Mouse (Mus musculus) liver, embryonic 14.5 days (tissue): Measurements from ENCODE around the gene Ropn1l. TPM values are rescaled to one million over a fixed set of nuclear protein-coding genes. Genes with fewer than 3 reads are reported as not detected.

ENCODE experiments used
- ATAC-seq: fragments of 200-750 bp; cut with Nextera tagmentation; 2 replicates; pipeline ENCODE4 v1.8.0; 2017; ENCODE audit warnings: moderate number of reproducible peaks, mild to moderate bottlenecking, moderate library complexity; ENCODE audit not compliant: insufficient read depth
- DNase-seq, 3 experiments: peaks; one replicate each; pipeline ENCODE4 v3.0.0-alpha.2; 2012 to 2013; ENCODE audit warnings: low read depth in 3 of 3, low spot score in 3 of 3
- H3K27ac ChIP-seq: fragments of 300-500 bp; sonication (generic); 2 replicates; pipeline ENCODE4 v1.5.1; 2014; ENCODE audit warnings: moderate library complexity, mild to moderate bottlenecking, control low read depth, inconsistent platforms
- H3K27me3 ChIP-seq: fragments of 300-500 bp; sonication (generic); 2 replicates; pipeline ENCODE4 v1.6.1; 2014; ENCODE audit warnings: mild to moderate bottlenecking, low read length, moderate library complexity; ENCODE audit not compliant: control insufficient read depth, insufficient read depth
- H3K36me3 ChIP-seq: fragments of 300-500 bp; sonication (generic); replicated peaks from 2 replicates; pipeline ENCODE4 v1.6.1; 2014; ENCODE audit warnings: low read depth; ENCODE audit not compliant: control insufficient read depth, insufficient read depth
- H3K4me1 ChIP-seq, 2 experiments: fragments of 200-500 bp in 1 of 2; fragments of 300-500 bp in 1 of 2; sonication (generic) in 1 of 2; replicated peaks; 2 replicates each; pipeline ENCODE4 v1.6.1; 2012 to 2014; ENCODE audit warnings: antibody characterized with exemption in 1 of 2, inconsistent platforms in 1 of 2, low read length in 1 of 2; ENCODE audit not compliant: control insufficient read depth in 2 of 2, insufficient read depth in 2 of 2
- H3K4me2 ChIP-seq: fragments of 300-500 bp; sonication (generic); 2 replicates; pipeline ENCODE4 v1.6.1; 2014; ENCODE audit warnings: low read depth, mild to moderate bottlenecking, control low read depth, moderate library complexity
- H3K4me3 ChIP-seq, 2 experiments: fragments of 200-500 bp in 1 of 2; fragments of 300-500 bp in 1 of 2; sonication (generic) in 1 of 2; 2 replicates each; pipeline ENCODE4 v1.5.1; 2012 to 2014; ENCODE audit warnings: low read depth in 2 of 2, low read length in 2 of 2, mild to moderate bottlenecking in 2 of 2, control low read depth in 1 of 2, inconsistent platforms in 1 of 2, moderate library complexity in 1 of 2; ENCODE audit not compliant: insufficient read depth in 1 of 2
- H3K9ac ChIP-seq: fragments of 300-500 bp; sonication (generic); replicated peaks from 2 replicates; pipeline ENCODE4 v1.6.1; 2014; ENCODE audit warnings: mild to moderate bottlenecking, control low read depth, moderate library complexity
- H3K9me3 ChIP-seq: fragments of 300-500 bp; sonication (generic); 2 replicates; pipeline ENCODE4 v1.6.1; 2016; ENCODE audit warnings: low read length, mixed read lengths; ENCODE audit not compliant: control insufficient read depth
- CTCF ChIP-seq: IDR thresholded peaks from 2 replicates; pipeline ENCODE4 v1.5.1; 2016; ENCODE audit warnings: antibody characterized with exemption, low read depth, control low read depth
- EP300 ChIP-seq: IDR thresholded peaks from 2 replicates; pipeline ENCODE4 v1.6.1; 2016; ENCODE audit warnings: antibody characterized with exemption, low read depth
- WGBS: fragments of 180-500 bp; shearing (Covaris S2); extraction: QIAGEN DNeasy Blood & Tissue Kit; methylation state at CpG from one replicate; pipeline ENCODE4 v1.1.7; 2014; ENCODE audit not compliant: insufficient replicate concordance; 5-methylcytosine and 5-hydroxymethylcytosine counted together
- polyA plus RNA-seq, 2 experiments: library from polyadenylated mRNA; depleted of rRNA in 1 of 2; stranded (reverse) in 1 of 2; unstranded in 1 of 2; fragments of >200 nt; fragmentation: Nextera tagmentation in 1 of 2; extraction: Ambion mirVana in 1 of 2; gene quantifications; 2 replicates each; pipeline versions ENCODE4 v1.2.1 to v1.2.3; 2012 to 2014

The Ropn1l gene
- polyA plus RNA-seq, 2 experiments, result 1.0 to 2.7 TPM

GRCm38 (mm10) chr15:31392705-31393104, 60.8 kb downstream of the Ropn1l start:
- Histone ChIP-seq H3K4me1 (no peaks in the 10 kb centered on the region), H3K4me2 (no peak overlapping the region), H3K36me3 (no peaks in the 10 kb centered on the region), H3K27me3 (no peaks in the 10 kb centered on the region), H3K27ac (no peak overlapping the region), H3K9me3 (no peaks in the 10 kb centered on the region), H3K9ac (no peak overlapping the region), H3K4me3 (no peak overlapping the region)
- WGBS, result 63% methylated on average over 7 of the region's 7 CpGs
- TF ChIP-seq CTCF, result no peak
- TF ChIP-seq EP300, result no peak
- DNase-seq (no peak), ATAC-seq (no peak)

GRCm38 (mm10) chr15:31392135-31392534, 61.4 kb downstream of the Ropn1l start:
- Histone ChIP-seq H3K4me3 (no peak overlapping the region), H3K4me1 (no peaks in the 10 kb centered on the region), H3K9ac (no peak overlapping the region), H3K36me3 (no peaks in the 10 kb centered on the region), H3K9me3 (no peaks in the 10 kb centered on the region), H3K27ac (no peak overlapping the region), H3K27me3 (no peaks in the 10 kb centered on the region), H3K4me2 (no peak overlapping the region)
- ATAC-seq (no peak), DNase-seq (no peak)
- TF ChIP-seq EP300 (no peak), CTCF (no peak)
- WGBS, result 65% methylated on average over 4 of the region's 4 CpGs

Other genes starting within 250 kb of the Ropn1l start
- 22.5 and 35.5 TPM in 2 replicates for gene Dap, start 229.4 kb downstream of the Ropn1l start, polyA plus RNA-seq (2012; rRNA removed)
- gene Dap, start 229.4 kb downstream of the Ropn1l start, polyA plus RNA-seq (2014; fragmentation: Nextera tagmentation; extraction: Ambion mirVana), result 41.2 and 44.4 TPM in 2 replicates
- gene Ankrd33b, start 86.0 kb downstream of the Ropn1l start, polyA plus RNA-seq (2012; rRNA removed), result 0.19 and 0.24 TPM in 2 replicates
- 0.27 and 0.43 TPM in 2 replicates for gene Ankrd33b, start 86.0 kb downstream of the Ropn1l start, polyA plus RNA-seq (2014; fragmentation: Nextera tagmentation; extraction: Ambion mirVana)
- 6.9 and 9.0 TPM in 2 replicates for gene March6, start 77.3 kb upstream of the Ropn1l start, polyA plus RNA-seq (2012; rRNA removed)
- 12.7 and 15.3 TPM in 2 replicates for gene March6, start 77.3 kb upstream of the Ropn1l start, polyA plus RNA-seq (2014; fragmentation: Nextera tagmentation; extraction: Ambion mirVana)
- 5.1 and 5.5 TPM in 2 replicates for gene Cmbl, start 111.7 kb upstream of the Ropn1l start, polyA plus RNA-seq (2012; rRNA removed)
- gene Cmbl, start 111.7 kb upstream of the Ropn1l start, polyA plus RNA-seq (2014; fragmentation: Nextera tagmentation; extraction: Ambion mirVana), result 5.0 and 6.8 TPM in 2 replicates
- gene Cct5, start 148.1 kb upstream of the Ropn1l start, polyA plus RNA-seq (2012; rRNA removed), result 101 and 167 TPM in 2 replicates
- gene Cct5, start 148.1 kb upstream of the Ropn1l start, polyA plus RNA-seq (2014; fragmentation: Nextera tagmentation; extraction: Ambion mirVana), result 341 and 347 TPM in 2 replicates
- 4.8 and 6.7 TPM in 2 replicates for gene Fam173b, start 148.1 kb upstream of the Ropn1l start, polyA plus RNA-seq (2012; rRNA removed)
- gene Fam173b, start 148.1 kb upstream of the Ropn1l start, polyA plus RNA-seq (2014; fragmentation: Nextera tagmentation; extraction: Ambion mirVana), result 7.9 and 9.0 TPM in 2 replicates